Mouse (Mus musculus) kidney, adult 9 months (tissue): ENCODE results near the gene S1pr5.
"Not testable (repeated sequence)": the region's sequence is repeated elsewhere in the genome, so short reads cannot be mapped to it uniquely, and the experiment has no call there.

Experiments used
- DNase-seq: peaks from one replicate; pipeline ENCODE4 v3.0.0; 2022

S1pr5 gene

DNA sequence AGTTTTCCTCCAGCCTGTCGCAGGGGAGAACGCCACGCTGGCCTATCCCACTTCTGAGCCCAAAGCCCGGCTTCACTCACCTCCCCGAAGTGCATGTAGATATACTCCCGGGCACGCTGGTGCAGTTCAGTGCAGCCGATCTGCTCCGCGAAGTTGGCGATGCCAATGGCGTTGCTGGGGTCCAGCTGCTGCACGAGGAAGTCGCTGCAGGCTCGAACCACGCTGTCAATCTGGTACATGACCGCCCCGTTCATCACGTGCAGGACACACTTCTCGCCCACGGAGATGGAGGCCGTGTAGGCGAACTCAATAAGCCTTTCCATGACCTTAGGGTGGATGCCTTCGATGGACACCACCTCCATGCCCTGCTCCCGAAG lies 11.3 kb downstream of the S1pr5 start:
- no peak for DNase-seq

DNA sequence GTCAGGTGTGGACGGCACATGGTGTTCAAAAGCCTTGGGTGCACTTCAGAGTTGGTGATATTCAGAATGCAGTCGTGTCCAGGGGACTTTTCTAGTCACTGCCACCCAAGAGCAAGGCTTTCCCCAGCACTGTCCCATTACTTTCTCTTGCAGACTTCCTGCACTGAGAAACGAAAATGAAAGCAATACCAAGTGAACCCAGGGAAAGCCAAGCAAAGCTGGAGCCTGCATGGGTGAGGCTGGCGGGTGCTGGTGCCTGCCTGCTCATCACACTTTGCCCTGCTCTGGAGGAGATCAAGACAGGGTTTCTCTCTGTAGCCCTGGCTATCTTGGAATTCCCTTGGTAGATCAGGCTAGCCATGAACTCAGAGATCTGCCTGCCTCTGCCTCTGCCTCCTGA lies 12.9 kb downstream of the S1pr5 start:
- DNase-seq: peak; percentile 37

DNA sequence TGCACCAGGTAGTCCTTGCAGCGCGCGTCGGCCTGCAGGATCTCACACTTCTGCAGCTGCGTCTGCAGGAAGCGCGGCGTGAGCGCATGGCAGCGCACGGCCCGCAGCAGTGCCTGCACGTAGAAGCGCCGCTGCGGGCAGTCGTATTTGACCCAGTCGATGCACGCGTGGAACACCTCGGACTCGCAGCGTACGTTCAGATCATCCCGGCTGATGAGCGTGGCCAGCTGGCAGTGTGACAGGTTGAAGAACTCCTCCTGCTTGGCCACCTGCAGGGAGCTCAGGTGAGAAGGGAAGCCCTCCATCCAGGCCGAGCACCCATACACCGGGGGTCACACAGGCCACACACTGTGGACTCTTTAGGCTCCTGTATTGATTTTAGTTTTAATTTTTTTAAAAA lies 14.4 kb downstream of the S1pr5 start:
- no peak for DNase-seq

DNA sequence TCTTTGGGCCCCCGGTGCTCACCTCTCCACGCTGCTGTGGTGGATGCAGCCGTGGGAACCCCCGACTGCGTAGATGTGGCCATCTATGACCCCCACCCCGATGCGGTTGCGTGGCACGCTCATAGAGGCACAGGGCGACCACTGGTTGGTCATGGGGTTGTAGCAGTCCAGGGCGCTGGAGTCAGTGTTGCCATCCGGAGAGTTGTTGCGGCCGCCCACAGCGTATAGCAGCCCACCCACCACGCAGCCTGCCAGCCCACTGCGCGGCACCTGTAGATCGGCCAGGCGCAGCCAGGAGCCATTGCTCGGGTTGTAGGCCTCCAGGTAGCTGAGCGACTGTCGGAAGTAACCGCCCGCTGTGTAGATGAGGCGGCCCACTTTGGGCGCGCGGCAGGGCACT lies 14.9 kb downstream of the S1pr5 start:
- DNase-seq: no peak

DNA sequence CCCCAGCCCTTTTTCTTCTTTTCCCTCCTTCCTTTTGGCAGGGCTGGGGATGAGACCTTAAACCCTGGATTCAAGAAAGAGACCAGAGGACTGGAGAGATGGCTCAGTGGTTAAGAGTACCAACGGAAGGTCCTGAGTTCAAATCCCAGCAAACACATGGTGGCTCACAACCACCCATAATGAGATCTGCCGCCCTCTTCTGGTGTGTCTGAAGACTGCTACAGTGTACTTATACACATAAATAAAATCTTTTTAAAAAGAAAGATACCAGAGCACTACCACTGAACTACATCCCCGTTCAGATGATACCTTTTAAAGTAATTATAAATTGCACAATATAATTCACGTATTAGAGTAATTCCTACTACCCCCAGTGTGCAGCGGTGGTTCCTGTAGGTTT lies 15.4 kb downstream of the S1pr5 start:
- DNase-seq: no peak

DNA sequence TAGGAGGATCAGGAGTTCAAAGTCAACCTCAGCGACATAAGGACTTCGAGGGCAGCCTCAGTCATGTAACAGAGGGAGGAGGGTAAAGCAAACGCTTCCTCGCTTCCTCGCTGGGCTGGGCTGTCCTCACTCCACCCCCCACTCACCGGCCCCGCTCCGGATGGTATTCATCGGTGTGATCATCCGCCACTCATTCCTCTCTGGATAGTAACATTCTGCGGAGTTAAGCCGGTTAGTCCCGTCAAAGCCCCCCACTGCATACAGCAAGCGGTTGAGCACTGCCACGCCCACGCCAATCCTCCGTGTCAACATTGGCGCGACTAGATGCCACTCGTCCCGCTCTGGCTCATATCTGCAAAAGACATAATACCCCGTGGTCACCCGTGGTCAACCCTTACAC lies 16.7 kb downstream of the S1pr5 start:
- no peak for DNase-seq

DNA sequence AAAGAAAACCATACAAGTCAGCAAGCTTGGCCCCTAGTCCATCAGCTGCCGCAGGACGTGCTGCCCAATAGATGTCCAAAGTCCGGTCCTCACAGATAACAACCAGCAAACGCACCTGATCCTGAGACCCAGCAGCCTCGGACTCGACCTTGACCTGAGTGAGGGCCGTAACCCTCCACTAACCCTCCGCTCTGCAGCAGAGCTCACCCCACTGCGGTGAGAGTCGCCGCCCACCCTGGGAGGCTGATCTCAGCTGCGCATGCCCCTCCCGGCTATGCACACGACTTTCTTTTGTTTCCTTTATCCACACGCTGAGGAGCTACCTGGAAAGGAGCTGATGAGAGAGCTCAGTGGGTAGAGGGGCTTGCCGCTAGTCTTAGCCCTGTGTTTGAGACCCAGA lies 20.9 kb downstream of the S1pr5 start:
- DNase-seq: no peak

DNA sequence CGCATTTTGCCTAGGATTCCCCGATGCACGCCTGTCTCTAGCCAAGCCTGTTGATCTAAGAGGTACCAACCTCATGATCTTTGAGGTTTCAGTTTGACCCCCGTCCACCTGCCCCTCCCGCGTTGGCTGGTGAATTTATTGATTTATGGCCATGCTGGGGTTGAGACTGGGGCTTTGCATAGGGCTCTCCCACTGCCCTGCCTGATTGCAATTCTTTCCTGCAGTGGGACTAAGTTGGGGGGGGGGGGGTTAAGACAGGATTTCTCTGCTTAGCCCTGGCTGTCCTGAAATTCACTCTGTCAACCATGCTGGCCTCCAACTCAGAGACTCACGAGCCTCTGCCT lies 22.9 kb downstream of the S1pr5 start:
- DNase-seq: no peak

DNA sequence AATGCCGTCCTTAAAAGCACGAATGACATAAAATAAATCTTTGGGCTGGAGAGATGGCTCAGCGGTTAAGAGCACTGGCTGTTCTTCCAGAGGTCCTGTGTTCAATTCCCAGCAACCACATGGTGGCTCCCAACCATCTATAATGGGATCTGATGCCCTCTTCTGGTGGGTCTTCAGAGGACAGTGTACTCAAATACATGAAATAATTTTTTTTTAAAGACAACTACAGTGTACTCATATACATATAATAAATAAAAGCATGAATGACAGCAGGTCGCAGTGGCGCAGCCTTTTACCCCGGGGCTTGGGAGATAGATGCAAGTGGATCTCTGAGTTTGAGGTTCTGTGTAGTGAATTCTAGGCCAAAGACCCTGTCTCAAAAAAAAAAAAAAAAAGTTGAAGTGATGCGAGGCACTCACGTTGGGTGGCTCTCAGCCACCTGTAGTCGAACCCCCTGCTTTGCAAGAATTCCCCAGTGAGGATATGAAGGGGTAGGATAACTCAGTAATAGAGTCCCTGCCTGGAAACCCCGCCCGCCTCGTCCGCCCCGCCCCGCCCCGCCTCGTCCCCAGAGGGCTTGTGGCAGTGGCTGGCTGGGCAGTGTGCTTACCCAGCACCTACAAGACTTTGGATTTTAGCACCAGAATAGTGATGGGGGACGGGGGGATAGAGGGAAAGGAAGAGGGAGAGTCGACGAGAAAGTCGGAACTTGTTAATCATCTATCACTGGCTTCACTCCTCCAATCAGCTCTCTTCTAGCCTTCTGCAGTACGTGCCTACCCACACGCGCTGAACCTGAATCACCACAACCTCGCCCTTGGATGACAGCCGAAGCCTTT lies 23.4 kb downstream of the S1pr5 start:
- peak; percentile 56 for DNase-seq

DNA sequence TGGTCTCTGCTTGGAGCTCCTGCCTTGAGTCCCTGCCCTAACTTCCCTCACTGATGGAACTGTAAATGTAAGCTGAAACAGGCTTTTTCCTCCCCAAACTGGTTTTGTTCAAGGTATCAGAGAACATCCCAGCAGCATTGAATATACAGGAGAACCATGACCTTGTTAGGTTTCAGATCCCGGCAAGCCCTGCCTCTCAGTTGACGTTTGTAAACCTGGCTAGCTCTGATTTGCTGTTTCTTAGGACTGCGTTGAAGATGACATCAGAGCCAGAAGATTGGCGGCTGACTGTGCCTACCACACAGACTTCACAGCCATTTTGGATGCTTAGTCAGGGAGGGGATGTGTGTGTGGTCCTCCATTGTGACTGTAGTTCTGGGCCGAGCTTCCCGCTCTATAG lies 24.3 kb downstream of the S1pr5 start:
- DNase-seq: no peak

DNA sequence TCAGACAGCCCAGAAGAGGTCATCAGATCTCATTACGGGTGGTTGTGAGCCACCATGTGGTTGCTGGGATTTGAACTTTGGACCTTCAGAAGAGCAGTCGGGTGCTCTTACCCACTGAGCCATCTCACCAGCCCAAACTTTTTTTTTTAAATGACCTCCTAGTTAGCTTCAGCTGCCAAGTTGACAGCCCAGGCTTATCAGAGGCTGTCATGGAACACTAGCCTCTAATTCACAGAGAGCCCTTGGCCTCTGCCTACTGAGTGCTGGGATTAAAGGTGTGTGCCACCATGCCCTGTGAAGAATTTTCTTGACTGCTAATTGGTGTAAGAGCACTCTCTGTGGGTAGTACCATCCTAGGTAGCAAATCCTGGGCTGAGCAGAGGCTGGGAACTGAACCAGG lies 24.8 kb downstream of the S1pr5 start:
- not testable (repeated sequence) for DNase-seq

DNA sequence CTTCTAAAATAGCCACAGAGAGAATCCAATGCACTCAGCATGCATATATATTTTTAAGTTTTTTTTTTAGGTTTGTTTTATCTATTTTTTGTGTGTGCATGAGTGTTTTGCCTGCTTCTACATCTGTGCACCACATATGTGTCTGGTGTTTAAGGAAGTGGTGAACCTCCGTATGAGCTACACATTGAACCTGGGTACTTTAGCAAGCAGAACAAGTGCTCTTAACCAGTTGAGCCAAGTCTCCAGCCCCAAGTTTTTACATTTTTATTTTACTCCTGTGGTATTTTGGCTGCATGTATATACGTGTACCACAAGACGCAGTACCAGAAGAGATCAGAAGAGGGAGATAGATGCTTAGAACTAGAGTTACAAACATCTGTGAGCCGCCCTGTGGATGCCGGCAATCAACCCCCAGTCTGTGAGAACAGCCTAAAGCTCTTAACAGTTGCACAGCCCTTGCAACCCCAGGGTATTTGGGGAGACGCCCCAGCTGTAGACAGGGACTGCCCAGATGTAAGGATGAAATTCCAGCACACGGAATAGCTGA lies 26.8 kb downstream of the S1pr5 start:
- peak; percentile 83 for DNase-seq

DNA sequence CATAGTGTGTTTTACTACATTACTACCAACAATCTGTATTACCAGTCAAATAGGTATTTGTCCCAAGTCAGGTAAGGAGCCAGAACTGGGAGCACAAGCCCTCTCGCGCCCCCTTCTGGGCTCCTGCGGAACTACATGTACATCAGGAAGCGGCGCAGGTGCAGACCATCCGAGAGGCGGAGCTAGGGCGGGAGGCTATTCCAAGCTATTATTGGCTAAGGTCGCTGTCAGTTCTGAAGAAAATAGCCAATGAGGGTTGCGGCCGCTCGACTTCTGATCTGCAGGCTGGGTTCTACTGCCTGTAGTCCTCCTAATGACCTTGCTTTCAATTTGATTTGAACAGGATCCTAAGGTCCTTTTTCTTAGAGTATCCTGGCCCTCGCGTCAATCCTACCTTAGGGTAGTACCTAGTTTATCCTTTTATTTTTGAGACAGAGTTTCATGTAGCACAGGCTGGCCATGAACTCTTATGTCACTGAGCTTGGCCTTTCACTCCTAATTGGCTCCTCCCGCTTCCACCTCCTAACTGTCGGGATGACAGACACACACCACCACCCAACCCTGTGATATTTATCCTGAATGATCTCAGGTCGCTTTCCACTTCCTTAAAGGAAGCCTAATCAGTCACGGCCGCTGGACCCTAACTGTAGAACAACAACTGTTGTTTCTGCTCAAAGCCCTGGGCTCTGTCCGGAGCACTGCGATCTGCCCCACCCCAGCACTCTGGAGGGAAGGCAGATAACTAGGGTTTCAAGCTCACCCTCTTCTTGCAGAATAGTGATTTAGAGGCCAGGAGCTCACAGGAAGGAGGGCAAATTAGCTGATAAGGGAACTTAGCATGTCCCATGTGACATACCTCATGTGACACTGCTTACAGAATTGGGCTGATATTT lies 27.5 kb downstream of the S1pr5 start:
- DNase-seq: peak; percentile 98

DNA sequence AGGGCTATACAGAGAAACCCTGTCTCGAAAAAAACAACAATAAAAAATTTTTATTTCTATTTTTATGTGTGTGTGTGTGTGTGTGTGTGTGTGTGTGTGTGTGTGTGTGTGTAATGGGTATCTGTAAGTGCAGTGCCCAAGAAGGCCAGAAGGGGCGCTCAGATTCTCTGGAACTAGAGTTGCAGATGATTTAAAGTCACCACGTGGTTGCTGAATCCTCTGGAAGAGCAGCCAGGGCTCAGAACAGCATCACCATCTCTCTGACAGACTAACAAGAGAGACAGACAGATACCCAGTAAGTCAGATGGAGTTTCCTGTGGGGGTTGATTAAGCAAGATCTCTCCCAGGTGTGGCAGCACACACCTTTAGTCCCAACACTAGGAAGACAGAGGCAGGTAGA lies 28.4 kb downstream of the S1pr5 start:
- DNase-seq: no peak

DNA sequence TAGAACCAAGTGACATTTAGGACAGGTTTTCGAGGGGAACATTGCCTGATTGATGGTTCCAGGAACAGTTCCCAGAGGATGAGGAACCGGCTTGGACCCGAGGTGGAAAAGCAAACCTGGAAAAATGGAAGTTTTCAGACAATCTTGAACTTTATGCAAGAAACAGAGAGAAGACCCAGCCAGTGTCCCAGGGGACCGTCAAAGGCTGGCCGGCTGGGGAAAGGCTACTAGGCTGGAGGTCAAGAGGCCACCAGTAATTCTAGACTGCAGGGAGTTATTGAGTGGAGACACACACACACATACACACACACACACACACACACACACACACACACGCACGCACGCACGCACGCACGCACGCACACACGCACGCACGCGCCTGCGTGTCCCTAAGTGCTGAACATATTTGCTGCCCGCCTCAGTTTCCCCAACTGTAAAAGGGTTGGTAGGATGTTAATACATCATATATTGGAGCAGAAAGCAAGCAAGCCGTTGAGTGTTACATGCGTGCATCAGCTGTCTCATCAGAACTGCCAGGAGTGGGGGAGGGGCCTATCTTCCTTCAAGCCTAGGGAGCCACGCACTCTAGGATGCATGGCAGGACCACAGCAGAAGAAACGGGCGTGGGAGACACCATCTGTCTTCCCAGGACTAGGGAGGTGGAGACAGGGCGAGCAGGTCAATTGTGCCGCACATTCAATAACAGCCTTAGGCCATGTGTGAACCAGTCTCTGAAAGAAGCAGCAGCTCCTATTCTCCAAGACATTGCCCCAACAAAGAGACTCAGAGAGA lies 32.0 kb downstream of the S1pr5 start:
- DNase-seq: no peak

DNA sequence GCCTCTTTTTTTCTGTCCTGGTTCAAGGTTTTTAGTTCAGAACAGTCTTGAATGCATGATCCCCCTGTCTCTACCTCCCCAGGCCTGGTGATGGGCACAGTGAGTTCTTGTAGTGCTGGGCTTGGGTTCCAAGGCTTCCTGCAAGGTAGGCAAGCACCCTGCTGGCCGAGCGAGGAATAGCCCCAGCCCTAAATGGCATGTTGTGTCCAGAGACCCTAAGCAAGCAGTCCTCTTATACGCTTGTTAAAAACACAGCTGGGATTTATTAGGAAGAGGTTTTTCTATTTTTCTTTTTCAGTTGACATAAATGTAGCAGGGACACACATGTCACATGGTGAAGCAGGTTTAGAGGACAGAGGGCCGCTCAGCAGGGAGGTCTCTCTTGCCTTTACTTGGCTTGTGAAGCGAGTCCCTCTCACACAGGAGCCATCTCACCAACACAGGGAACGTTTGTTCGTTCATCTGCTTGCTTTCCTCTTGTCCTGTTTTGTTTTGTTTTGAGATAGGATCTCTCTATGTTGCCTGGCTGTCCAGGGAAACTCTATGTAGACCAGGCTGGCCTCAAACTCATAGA lies 34.5 kb downstream of the S1pr5 start:
- DNase-seq: no peak

DNA sequence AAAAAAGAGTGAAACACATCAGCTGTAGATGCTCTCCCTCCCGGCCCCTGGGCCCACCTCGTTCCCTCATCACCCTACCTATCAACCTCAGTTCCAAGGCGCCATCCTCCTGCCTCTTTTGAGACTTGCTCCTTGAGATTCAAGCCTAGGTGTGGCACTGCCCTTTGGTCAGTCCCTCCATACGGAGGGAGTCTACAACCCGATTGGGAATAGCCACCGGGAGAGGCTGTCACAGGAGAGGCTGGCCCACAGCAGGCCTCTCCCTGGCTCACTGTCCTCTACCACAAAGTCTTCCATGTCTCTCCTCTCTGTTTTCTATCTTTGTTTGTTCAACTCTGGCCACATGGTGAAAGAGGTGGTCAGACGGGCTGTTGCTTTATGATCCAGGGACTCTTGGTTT lies 36.6 kb downstream of the S1pr5 start:
- no peak for DNase-seq

DNA sequence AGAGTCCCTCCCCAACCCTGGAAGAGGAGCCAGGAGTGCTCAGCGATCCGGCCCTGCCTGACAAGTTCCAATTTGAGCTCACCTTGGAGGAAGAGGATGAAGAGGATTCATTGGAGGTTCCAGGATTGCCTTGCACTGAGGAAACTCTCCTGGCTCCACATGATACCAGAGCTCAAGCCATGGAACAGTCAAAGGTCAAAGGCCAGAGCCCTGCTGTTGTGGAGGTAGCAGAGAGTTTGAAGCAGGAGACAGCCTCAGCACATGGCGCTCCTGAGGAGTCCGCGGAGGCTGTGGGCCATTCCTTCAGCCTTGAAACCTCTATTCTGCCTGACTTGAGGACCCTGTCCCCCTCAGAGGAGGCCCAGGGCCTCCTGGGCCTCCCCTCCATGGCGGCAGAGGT lies 37.4 kb downstream of the S1pr5 start:
- peak; percentile 29 for DNase-seq

DNA sequence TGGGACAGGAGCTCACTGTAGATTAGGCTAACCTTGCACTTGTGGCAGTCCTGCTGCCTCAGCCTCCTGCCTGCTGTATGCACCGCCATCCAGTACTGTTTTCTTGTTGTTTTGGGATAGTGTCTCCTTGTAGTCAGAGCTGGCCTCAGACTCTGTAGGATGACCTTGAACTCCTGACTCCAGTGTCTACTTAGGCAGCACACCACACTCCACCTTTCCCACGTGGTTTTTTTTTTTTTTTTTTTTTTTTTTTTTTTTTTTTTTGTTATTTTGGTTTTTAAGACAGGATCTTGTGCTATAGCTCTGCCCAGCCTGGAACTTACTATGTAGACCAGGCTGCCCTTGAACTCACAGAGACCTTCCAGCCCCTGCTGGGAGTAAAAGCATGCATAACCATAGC lies 39.6 kb downstream of the S1pr5 start:
- DNase-seq: no peak

DNA sequence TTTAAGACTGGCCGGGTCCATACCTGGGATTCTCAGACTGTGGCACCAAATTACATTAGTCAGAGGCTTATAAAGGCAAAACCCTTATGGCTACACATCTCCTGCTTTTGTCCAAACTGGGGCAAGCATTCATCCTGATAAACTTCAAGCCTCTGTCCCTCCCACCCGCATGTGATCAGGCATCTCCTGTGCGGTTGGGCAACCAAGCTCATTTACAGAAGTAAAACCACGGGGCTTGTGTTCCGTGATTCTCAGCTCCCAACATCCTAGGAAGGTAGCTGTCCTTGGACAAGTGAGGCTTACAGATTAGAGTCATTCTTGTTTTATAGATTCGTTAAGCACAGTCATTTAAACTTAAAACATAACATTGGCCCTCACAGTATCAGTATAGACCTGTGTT lies 41.4 kb downstream of the S1pr5 start:
- no peak for DNase-seq

DNA sequence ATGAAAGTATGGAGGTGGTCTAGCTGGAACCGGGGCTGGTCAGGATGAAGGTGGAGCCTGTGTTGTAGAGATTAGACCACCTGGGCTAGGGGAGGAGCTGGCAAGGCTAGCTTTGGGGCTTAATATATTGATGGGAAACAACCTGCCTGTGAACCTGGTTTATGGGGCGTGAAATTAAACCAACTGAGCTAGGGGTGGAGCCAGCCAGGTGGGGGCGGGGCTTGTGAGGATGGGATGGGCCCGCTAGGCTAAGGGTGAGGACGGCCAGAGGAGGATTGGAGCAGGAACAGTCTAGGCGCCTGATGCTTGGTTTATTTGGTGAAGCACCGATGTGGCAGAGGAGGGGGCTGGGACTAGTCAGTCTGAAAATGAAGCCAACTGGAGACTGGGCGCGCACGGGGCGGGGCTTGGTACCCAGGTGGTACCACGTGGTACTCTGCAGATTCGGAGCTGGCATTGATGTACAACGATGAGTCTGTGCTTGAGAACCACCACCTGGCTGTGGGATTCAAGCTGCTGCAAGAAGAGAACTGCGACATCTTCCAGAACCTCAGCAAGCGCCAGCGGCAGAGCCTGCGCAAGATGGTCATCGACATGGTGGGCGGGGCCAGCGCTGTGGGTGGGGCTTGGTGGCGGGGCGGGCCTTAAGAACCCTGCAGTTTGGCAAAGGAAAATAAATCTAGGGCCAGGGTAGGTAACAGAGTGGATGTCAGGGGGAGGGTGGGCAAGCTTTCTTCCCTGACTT lies 43.5 kb downstream of the S1pr5 start:
- DNase-seq: peak; percentile 79

DNA sequence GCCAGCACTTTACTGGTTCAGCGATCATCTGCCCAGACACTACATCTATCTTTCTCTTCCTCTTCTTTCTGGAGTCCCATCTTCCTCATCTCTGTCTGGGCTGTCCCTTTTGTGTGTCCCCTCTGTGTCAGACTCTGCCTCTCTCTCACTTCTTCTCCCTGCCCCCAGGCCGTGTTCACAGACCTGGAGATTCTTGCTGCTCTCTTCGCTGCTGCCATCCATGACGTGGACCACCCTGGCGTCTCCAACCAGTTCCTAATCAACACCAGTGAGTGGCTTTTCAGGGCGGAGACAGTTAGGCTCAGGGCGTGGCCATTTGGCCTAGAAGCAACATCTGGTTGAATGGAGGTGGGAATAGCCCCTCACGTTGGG lies 44.1 kb downstream of the S1pr5 start:
- DNase-seq: no peak
